10 mouse cellular contexts compared by ENCODE assay signal in the genomic region with DNA sequence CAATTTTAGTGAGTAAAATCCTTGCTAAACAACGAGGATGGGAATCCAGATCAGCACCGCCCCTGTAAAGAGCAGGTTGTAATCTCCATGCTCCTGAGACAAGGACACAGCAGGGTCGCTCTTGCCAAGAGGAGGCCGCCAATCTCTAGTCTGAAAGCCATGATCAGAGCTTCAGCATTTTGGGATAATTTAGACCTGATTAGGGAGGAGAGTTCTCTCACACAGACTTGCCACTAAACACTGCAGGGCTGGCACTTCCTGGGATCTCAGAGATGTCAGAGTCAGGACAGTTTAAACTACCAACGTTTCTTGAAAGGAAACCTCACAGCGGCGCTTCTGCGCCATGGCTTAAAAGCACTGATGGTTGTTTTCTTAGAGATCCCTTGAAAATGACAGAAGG. TPM values are rescaled to one million over a fixed set of nuclear protein-coding genes. Genes with fewer than 3 reads are reported as not detected.
DNase-seq lines count a peak whose midpoint lies in the region; ATAC-seq lines count a peak whose summit lies in the region.
"Had no signal": no experiment of that assay in that cellular context is flagged by ENCODE, and none has a peak within 500 bp of the region (broad histone marks: within the 10 kb centered on the region; RNA-seq: fewer than 3 reads in every experiment).

No protein-coding gene starts in this region.

- DNase-seq in cerebellum, postnatal 10 days: peak; percentile 66 to 67
- DNase-seq in cerebellum, adult 9-11 months: no peak
- peak; percentile 36 for DNase-seq in retina, postnatal 1 day
- no peak for DNase-seq in retina, embryonic 14.5 days (ENCODE audit: low spot score)
- DNase-seq in embryo, embryonic 10.5 days (ENCODE audit: low spot score): no peak
- DNase-seq: B cell, adult 2 months; lung, postnatal 14 days had no signal

- peaks cover 38% of the 10 kb centered on the region for H3K36me3 ChIP-seq in limb, embryonic 13.5 days
- no peaks in the 10 kb centered on the region for H3K36me3 ChIP-seq in stomach, embryonic 16.5 days (ENCODE audit: control insufficient read depth, insufficient read depth, low read length)

- 64% methylated on average over 8 of the region's 8 CpGs for WGBS in limb, embryonic 13.5 days
- 56% methylated on average over 8 of the region's 8 CpGs for WGBS in stomach, embryonic 16.5 days

- H3K4me1 ChIP-seq in limb, embryonic 13.5 days: peaks cover 54% of the 10 kb centered on the region
- peaks cover 51% of the 10 kb centered on the region for H3K4me1 ChIP-seq in stomach, embryonic 16.5 days (ENCODE audit: control insufficient read depth, insufficient read depth, low read length)

- no peak for ATAC-seq in limb, embryonic 13.5 days (ENCODE audit: low FRiP score, low read depth)
- ATAC-seq in stomach, embryonic 16.5 days (ENCODE audit: insufficient read depth, low FRiP score): no peak
- ATAC-seq in activated CD4-positive, CD25-positive, alpha-beta regulatory T cell, adult 4 months: no peak

- H3K27me3 ChIP-seq in limb, embryonic 13.5 days: no peaks in the 10 kb centered on the region
- no peaks in the 10 kb centered on the region for H3K27me3 ChIP-seq in stomach, embryonic 16.5 days (ENCODE audit: control insufficient read depth, insufficient read depth, low read length)

- no peak overlapping the region for H3K4me3 ChIP-seq in limb, embryonic 13.5 days
- H3K4me3 ChIP-seq in stomach, embryonic 16.5 days (replicated peaks; ENCODE audit: low read length): no peak overlapping the region

- no peaks in the 10 kb centered on the region for H3K9me3 ChIP-seq in limb, embryonic 13.5 days
- no peaks in the 10 kb centered on the region for H3K9me3 ChIP-seq in stomach, embryonic 16.5 days (replicated peaks; ENCODE audit: control insufficient read depth, low read length)

- H3K9ac ChIP-seq in limb, embryonic 13.5 days: no peak overlapping the region
- peak overlapping the region; percentile 46; the same call in 1 of the 2 replicates for H3K9ac ChIP-seq in stomach, embryonic 16.5 days (ENCODE audit: low read length)

- no peak overlapping the region for H3K4me2 ChIP-seq in limb, embryonic 13.5 days (replicated peaks)
- no peak overlapping the region for H3K4me2 ChIP-seq in stomach, embryonic 16.5 days (ENCODE audit: low read depth, low read length)

- peak overlapping the region; percentile 53; the same call in 1 of the 2 replicates for H3K27ac ChIP-seq in limb, embryonic 13.5 days
- peak overlapping the region; percentile 70 for H3K27ac ChIP-seq in stomach, embryonic 16.5 days (ENCODE audit: low read length)

RNA-seq across cellular contexts. Expression of gene Zmynd8, which starts 32.4 kb away (rescaled TPM):
- 59.4 and 65.7 TPM in 2 replicates for polyA plus RNA-seq in limb, embryonic 13.5 days (2015; fragmentation: Nextera tagmentation; extraction: Ambion mirVana)
- polyA plus RNA-seq in stomach, embryonic 16.5 days (2015; fragmentation: Nextera tagmentation; extraction: Ambion mirVana): 45.1 and 45.3 TPM in 2 replicates
- polyA plus RNA-seq in activated CD4-positive, CD25-positive, alpha-beta regulatory T cell, adult 4 months (2017; shearing (Covaris generic)): 10 to 100 TPM; 41.1 to 48.5 TPM

Comparison
In these comparisons a context has a peak if more than half of its experiments do, and no peak if none do; other contexts are left out.
1. DNase-seq: peak in cerebellum, postnatal 10 days (2 of 2) and retina, postnatal 1 day (single experiment); none in cerebellum, adult 9-11 months (single experiment), retina, embryonic 14.5 days (single experiment) and embryo, embryonic 10.5 days (single experiment).